Mouse (Mus musculus): ENCODE results near the gene Tex44.

DNA sequence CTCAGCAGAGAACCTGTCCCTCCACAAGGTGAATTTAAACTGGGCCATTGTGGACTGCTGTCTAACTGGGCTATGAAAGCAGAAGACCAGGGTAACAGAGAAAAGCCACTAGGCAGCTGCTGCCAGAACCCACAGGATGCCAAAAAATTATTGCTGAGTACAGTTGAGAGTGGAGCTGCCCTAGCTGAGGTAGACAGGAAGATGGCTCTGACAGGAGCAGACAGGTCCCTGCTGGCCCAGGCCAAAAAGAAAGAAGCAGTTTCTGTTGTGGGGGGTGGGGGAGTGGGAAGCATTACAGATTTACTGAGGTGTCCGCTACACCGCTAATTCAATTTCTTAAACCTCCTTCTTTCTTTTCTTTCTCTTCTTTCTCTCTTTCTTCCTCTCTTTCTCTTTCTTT is 16.7 kb upstream of the Tex44 start:
- no peak for TF ChIP-seq POLR2A (IDR thresholded peaks at IDR 0.05; ENCODE audit: borderline replicate concordance, extremely low read depth, low read depth, low read length)
- no peak for TF ChIP-seq CTCF (IDR thresholded peaks at IDR 0.05; ENCODE audit: insufficient read depth, low read length)

All from lung, adult 2 months (tissue).